Mouse (Mus musculus) stomach, embryonic 14.5 days (tissue): ENCODE measurements around the gene Sez6l2. TPM values are rescaled to one million over a fixed set of nuclear protein-coding genes. Genes with fewer than 3 reads are reported as not detected.

Source experiments
- ATAC-seq: fragments of 200-750 bp; cut with Nextera tagmentation; 2 replicates; pipeline ENCODE4 v1.8.0; 2017; ENCODE audit warnings: low read depth, moderate TSS enrichment; ENCODE audit not compliant: insufficient number of reproducible peaks, insufficient read depth, low FRiP score
- H3K27ac ChIP-seq: fragments of 300-500 bp; sonication (generic); 2 replicates; pipeline ENCODE4 v1.5.1; 2014; ENCODE audit warnings: mild to moderate bottlenecking, low read length, moderate library complexity, mixed read lengths
- H3K27me3 ChIP-seq: fragments of 300-500 bp; sonication (generic); 2 replicates; pipeline ENCODE4 v1.6.1; 2014; ENCODE audit warnings: low read length, control low read depth, mixed read lengths; ENCODE audit not compliant: control insufficient read depth, insufficient read depth
- H3K36me3 ChIP-seq: fragments of 300-500 bp; sonication (generic); 2 replicates; pipeline ENCODE4 v1.6.1; 2014; ENCODE audit warnings: mild to moderate bottlenecking, control low read depth, low read length, moderate library complexity, mixed read lengths; ENCODE audit not compliant: control insufficient read depth, insufficient read depth
- H3K4me1 ChIP-seq: fragments of 300-500 bp; sonication (generic); 2 replicates; pipeline ENCODE4 v1.6.1; 2014; ENCODE audit warnings: low read length, control low read depth, mixed read lengths; ENCODE audit not compliant: control insufficient read depth, insufficient read depth
- H3K4me2 ChIP-seq: fragments of 300-500 bp; sonication (generic); replicated peaks from 2 replicates; pipeline ENCODE4 v1.6.1; 2014; ENCODE audit warnings: low read depth, low read length, control low read depth
- H3K4me3 ChIP-seq: fragments of 300-500 bp; sonication (generic); 2 replicates; pipeline ENCODE4 v1.5.1; 2014; ENCODE audit warnings: low read depth, low read length, control low read depth
- H3K9ac ChIP-seq: fragments of 300-500 bp; sonication (generic); replicated peaks from 2 replicates; pipeline ENCODE4 v1.6.1; 2014; ENCODE audit warnings: low read depth, mild to moderate bottlenecking, control low read depth, low read length, moderate library complexity, mixed read lengths
- H3K9me3 ChIP-seq: fragments of 300-500 bp; sonication (generic); 2 replicates; pipeline ENCODE4 v1.6.1; 2016; ENCODE audit warnings: low read depth, low read length, control low read depth; ENCODE audit not compliant: control insufficient read depth
- WGBS: fragments of 180-500 bp; shearing (Covaris S2); extraction: QIAGEN DNeasy Blood & Tissue Kit; methylation state at CpG from one replicate; pipeline ENCODE4 v1.1.7; 2014; 5-methylcytosine and 5-hydroxymethylcytosine counted together
- polyA plus RNA-seq: library from polyadenylated mRNA; unstranded; fragments of >200 nt; fragmentation: Nextera tagmentation; extraction: Ambion mirVana; gene quantifications from 2 replicates; pipeline ENCODE4 v1.2.1, GENCODE M21; 2014

The Sez6l2 gene
- polyA plus RNA-seq, 1 experiment from 2014 or later = 2.9 TPM

DNA sequence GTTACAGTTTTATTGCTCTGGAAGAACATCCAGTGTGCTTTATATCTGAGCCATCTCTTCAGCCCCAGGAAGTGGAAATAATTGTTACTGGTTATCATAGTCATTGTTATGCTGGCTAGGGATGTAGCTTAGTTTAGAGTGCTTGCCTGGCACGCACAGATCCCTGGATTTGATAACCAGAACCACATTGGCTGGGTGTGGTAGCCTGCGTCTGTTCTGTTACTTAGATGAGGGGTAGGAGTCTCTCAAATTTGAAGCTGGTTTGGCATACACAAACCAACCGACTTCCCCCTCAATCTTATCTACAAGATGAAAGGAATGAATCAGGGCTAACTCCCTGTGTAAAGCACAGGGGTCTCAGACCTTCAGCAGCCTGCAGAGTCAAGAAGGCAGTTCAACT lies 24.1 kb upstream of the Sez6l2 start:
- Histone ChIP-seq H3K4me3 (no peak overlapping the region), H3K27me3 (no peaks in the 10 kb centered on the region), H3K9ac (no peak overlapping the region), H3K27ac (no peak overlapping the region), H3K9me3 (no peaks in the 10 kb centered on the region), H3K4me1 (peaks cover 3% of the 10 kb centered on the region; the same call in 1 of the 2 replicates), H3K4me2 (no peak overlapping the region), H3K36me3 (0 out of 2 replicates have a peak, but pooled peaks cover 6% of the 10 kb centered on the region)
- 31% methylated on average over 3 of the region's 3 CpGs for WGBS
- ATAC-seq = no peak

- H3K27me3 ChIP-seq = no peaks in the 10 kb centered on the region
- 4% methylated on average over 56 of the region's 56 CpGs for WGBS
These were observed 21.9 kb upstream of the Sez6l2 start, which contains the start of gene Kctd13 for GRCm38 (mm10) chr7:126928384-126929037. TSS of gene Kctd13 (plus strand) at chr7:126928879.

GRCm38 (mm10) chr7:126929046-126929445 lies 21.3 kb upstream of the Sez6l2 start:
- peak overlapping the region; percentile 98 for H3K4me2 ChIP-seq
- ATAC-seq = peak; percentile 65
- no peaks in the 10 kb centered on the region for H3K27me3 ChIP-seq
- no peaks in the 10 kb centered on the region for H3K9me3 ChIP-seq
- H3K36me3 ChIP-seq = peaks cover 12% of the 10 kb centered on the region; the same call in 1 of the 2 replicates
- under 1% methylated on average over 27 of the region's 27 CpGs for WGBS
- H3K4me1 ChIP-seq = peaks cover 3% of the 10 kb centered on the region; the same call in 1 of the 2 replicates
- H3K4me3 ChIP-seq = peak overlapping the region; percentile 84
- peak overlapping the region; percentile 73 for H3K27ac ChIP-seq
- H3K9ac ChIP-seq = peak overlapping the region; percentile 85

More at GRCm38 (mm10) chr7:126928384-126929037, 21.9 kb upstream of the Sez6l2 start, which contains the start of gene Kctd13:
- H3K4me3 ChIP-seq = peak within 1 kb of the TSS; percentile 84
- H3K27ac ChIP-seq = peak within 1 kb of the TSS; percentile 73
- peak within 1 kb of the TSS; percentile 85 for H3K9ac ChIP-seq
- H3K9me3 ChIP-seq = no peaks in the 10 kb centered on the region
- peak within 1 kb of the TSS; percentile 98 for H3K4me2 ChIP-seq
- peak; percentile 96 for ATAC-seq
- H3K4me1 ChIP-seq = peaks cover 3% of the 10 kb centered on the region; the same call in 1 of the 2 replicates
- peaks cover 12% of the 10 kb centered on the region; the same call in 1 of the 2 replicates for H3K36me3 ChIP-seq

DNA sequence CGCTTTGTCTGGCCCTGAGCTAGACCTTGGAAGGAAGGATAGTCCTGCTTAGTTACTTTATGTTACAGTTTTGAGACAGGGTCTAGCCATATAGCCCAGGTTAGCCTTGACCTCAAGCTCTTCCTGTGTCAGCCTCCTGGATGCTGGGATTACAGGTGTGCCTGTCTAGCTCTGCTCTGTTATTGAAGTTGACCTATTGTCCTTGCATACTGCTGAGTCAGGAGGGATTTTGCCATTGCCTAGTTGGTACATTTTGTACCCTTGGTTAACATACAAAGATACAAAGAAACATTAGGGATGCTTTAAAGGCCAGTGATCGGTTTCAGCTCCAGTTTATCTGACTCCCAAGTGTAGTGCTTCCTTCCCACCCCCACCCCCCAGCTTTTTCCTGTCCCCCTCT lies 17.7 kb upstream of the Sez6l2 start:
- Histone ChIP-seq H3K27me3 (no peaks in the 10 kb centered on the region), H3K4me1 (peaks cover 3% of the 10 kb centered on the region; the same call in 1 of the 2 replicates), H3K4me2 (no peak overlapping the region), H3K9ac (no peak overlapping the region), H3K4me3 (no peak overlapping the region), H3K9me3 (no peaks in the 10 kb centered on the region), H3K36me3 (peaks cover 24% of the 10 kb centered on the region; the same call in 1 of the 2 replicates), H3K27ac (no peak overlapping the region)
- WGBS = 78% methylated on average over 2 of the region's 2 CpGs
- no peak for ATAC-seq

DNA sequence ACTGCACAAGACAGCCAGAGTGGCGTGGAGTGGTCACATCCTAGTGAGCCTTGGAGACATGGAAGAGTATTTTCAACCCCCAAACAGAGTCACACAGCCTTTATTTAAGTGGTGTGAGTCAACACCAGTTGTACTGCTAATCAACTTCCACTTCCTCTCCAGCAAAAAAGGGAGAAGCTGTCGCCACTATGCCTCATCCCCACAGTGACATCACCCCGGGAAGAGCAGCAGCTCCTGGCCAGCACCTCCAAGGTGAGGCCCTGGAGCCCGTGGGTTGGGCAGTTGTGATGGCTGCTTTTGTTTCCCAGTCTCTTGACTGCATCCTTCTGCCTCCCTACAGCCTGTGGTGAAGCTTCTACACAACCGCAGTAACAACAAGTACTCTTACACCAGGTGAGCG lies 9.2 kb upstream of the Sez6l2 start:
- H3K4me3 ChIP-seq = no peak overlapping the region
- H3K27me3 ChIP-seq = no peaks in the 10 kb centered on the region
- no peak overlapping the region for H3K9ac ChIP-seq
- whole genome bisulfite sequencing = 39% methylated on average over 6 of the region's 6 CpGs
- ATAC-seq = no peak
- no peaks in the 10 kb centered on the region for H3K9me3 ChIP-seq
- no peak overlapping the region for H3K4me2 ChIP-seq
- no peak overlapping the region for H3K27ac ChIP-seq
- no peaks in the 10 kb centered on the region for H3K4me1 ChIP-seq
- H3K36me3 ChIP-seq = peaks cover 18% of the 10 kb centered on the region; the same call in 1 of the 2 replicates

DNA sequence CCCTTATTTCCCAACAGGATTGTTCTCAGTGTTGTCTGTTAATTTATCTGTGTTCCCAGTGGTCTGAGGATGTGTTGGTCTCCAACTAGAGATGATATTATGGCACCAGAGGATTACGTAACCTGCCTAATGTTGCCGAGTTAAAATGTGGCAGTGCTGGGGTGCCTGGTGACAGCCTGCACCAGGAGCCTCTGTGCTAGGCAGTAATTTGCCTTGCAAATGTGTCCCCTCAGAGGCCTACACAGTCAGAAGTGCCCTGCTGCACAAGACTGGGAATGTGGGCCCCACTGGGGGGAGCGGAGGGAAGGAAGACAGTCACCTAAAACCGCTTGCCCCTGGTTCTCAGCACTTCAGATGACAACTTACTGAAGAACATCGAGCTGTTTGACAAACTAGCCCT lies 8.6 kb upstream of the Sez6l2 start:
- Histone ChIP-seq H3K9me3 (no peaks in the 10 kb centered on the region), H3K36me3 (peaks cover 18% of the 10 kb centered on the region; the same call in 1 of the 2 replicates), H3K27me3 (no peaks in the 10 kb centered on the region), H3K9ac (no peak overlapping the region), H3K4me3 (no peak overlapping the region), H3K27ac (no peak overlapping the region), H3K4me1 (no peaks in the 10 kb centered on the region), H3K4me2 (no peak overlapping the region)
- ATAC-seq = no peak
- 81% methylated on average over 5 of the region's 5 CpGs for WGBS

DNA sequence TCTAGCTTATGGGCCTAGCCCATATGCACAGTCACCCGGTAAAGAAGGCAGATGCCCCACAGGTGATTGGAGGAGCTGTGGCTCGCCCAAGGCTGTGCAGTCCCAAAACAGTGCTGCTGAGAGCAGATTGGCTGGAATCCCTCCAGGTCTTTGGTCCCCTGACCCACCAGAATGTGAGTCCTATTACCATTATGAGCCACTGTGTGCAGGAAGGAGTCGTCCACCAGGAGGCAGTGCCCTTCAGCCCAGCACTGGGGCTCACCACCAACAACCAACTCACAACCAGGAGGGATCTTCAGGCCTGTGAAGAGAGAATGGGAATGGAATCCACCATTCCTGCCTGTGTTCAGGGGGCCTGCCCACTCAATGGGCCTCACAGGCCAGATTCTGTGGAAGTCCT lies 3.8 kb upstream of the Sez6l2 start:
- H3K4me2 ChIP-seq = no peak overlapping the region
- H3K9ac ChIP-seq = no peak overlapping the region
- ATAC-seq = no peak
- peaks cover 13% of the 10 kb centered on the region; the same call in 1 of the 2 replicates for H3K36me3 ChIP-seq
- H3K27me3 ChIP-seq = peaks cover 13% of the 10 kb centered on the region
- no peak overlapping the region for H3K27ac ChIP-seq
- 47% methylated on average over 3 of the region's 3 CpGs for WGBS
- peaks cover 7% of the 10 kb centered on the region; the same call in 1 of the 2 replicates for H3K4me1 ChIP-seq
- H3K9me3 ChIP-seq = no peaks in the 10 kb centered on the region
- no peak overlapping the region for H3K4me3 ChIP-seq

- Histone ChIP-seq H3K27me3 (peaks cover 16% of the 10 kb centered on the region), H3K4me3 (no peak overlapping the region), H3K4me1 (peaks cover 7% of the 10 kb centered on the region; the same call in 1 of the 2 replicates), H3K9me3 (no peaks in the 10 kb centered on the region), H3K4me2 (no peak overlapping the region), H3K27ac (no peak overlapping the region), H3K9ac (no peak overlapping the region), H3K36me3 (peaks cover 7% of the 10 kb centered on the region; the same call in 1 of the 2 replicates)
- WGBS = 77% methylated on average over 10 of the region's 10 CpGs
- ATAC-seq = no peak
These were observed 1.7 kb upstream of the Sez6l2 start for GRCm38 (mm10) chr7:126948626-126949025.
